Mouse (Mus musculus) neural tube, embryonic 15.5 days (tissue): Measurements from ENCODE around the gene Smchd1. TPM values are rescaled to one million over a fixed set of nuclear protein-coding genes. Genes with fewer than 3 reads are reported as not detected.

Experiments
- ATAC-seq: fragments of 200-750 bp; cut with Nextera tagmentation; 2 replicates; pipeline ENCODE4 v1.8.0; 2017; ENCODE audit warnings: mild to moderate bottlenecking, moderate TSS enrichment, moderate library complexity; ENCODE audit not compliant: low FRiP score
- H3K27ac ChIP-seq: fragments of 300-500 bp; sonication (generic); replicated peaks from 2 replicates; pipeline ENCODE4 v1.5.1; 2015; ENCODE audit warnings: mild to moderate bottlenecking, inconsistent platforms
- H3K27me3 ChIP-seq: fragments of 300-500 bp; sonication (generic); replicated peaks from 2 replicates; pipeline ENCODE4 v1.6.1; 2015; ENCODE audit warnings: inconsistent platforms
- H3K36me3 ChIP-seq: fragments of 300-500 bp; sonication (generic); 2 replicates; pipeline ENCODE4 v1.6.1; 2015; ENCODE audit warnings: inconsistent platforms
- H3K4me1 ChIP-seq: fragments of 300-500 bp; sonication (generic); 2 replicates; pipeline ENCODE4 v1.6.1; 2015; ENCODE audit warnings: inconsistent platforms
- H3K4me2 ChIP-seq: fragments of 300-500 bp; sonication (generic); 2 replicates; pipeline ENCODE4 v1.6.1; 2015; ENCODE audit warnings: inconsistent platforms, mild to moderate bottlenecking, moderate library complexity
- H3K4me3 ChIP-seq: fragments of 300-500 bp; sonication (generic); replicated peaks from 2 replicates; pipeline ENCODE4 v1.5.1; 2015; ENCODE audit warnings: mild to moderate bottlenecking, inconsistent platforms
- H3K9ac ChIP-seq: fragments of 300-500 bp; sonication (generic); replicated peaks from 2 replicates; pipeline ENCODE4 v1.6.1; 2015; ENCODE audit warnings: mild to moderate bottlenecking, inconsistent platforms
- H3K9me3 ChIP-seq: fragments of 300-500 bp; sonication (generic); replicated peaks from 2 replicates; pipeline ENCODE4 v1.6.1; 2016; ENCODE audit warnings: inconsistent platforms
- WGBS: fragments of 180-500 bp; shearing (Covaris S2); methylation state at CpG from one replicate; pipeline ENCODE4 v1.1.7; 2015; ENCODE audit warnings: mixed read lengths; 5-methylcytosine and 5-hydroxymethylcytosine counted together
- polyA plus RNA-seq: library from polyadenylated mRNA; unstranded; fragments of >200 nt; fragmentation: Nextera tagmentation; extraction: Ambion mirVana; gene quantifications from 2 replicates; pipeline ENCODE4 v1.2.1, GENCODE M21; 2015

The Smchd1 gene
- 42.4 and 45.8 TPM in 2 replicates for polyA plus RNA-seq

DNA sequence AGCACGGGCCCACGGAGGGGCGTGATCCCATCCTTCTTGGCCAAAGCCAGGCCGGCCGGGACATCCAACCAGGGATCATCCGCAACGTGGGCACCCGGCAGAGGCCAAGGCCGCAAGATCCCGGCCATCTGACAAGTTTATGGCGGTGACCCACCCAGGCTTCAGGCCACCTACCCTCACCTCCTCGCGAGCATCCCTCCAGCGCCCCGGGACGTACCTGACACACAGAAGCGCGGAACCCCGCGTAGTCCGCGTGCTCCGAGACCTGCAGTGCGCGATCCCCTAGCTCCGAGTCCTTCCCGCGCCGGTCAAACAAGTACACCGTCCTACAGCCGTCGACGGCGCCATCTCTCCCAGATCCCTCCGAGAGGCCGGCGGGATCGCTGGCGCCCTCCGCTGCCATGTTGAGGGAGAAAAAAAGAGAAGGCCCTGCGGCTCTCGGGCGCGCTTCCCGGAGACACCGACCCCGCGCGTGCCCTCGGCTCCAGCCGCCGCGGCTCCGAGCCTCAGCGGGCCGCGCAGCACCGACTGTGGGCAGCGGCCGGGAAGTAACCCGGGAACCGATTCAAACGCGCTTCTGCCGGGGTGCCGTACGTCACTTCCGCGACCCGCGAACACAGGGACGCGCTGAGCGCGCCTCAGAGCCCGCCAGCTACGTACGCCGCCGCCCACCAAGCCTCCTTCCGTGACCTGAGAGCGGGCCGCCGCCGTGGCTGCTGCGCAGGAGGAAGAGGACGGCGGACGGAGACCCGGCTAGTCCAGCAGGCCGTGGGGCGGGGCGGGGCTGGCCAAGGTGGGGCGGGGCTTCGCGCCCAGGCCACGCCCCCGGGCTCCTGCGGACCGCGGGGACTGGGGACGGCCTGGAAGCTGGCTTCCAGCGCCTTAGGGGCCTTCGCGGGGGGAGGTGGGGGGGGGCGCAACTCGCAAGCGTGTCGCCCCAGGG, at the start of gene Smchd1:
TSS of gene Smchd1 (minus strand) at position 582 of the 943 bp plus-strand sequence.
- Histone ChIP-seq H3K9me3 (no peaks in the 10 kb centered on the region), H3K4me3 (peak within 1 kb of the TSS; percentile 86), H3K27ac (peak within 1 kb of the TSS; percentile 99), H3K4me2 (peak within 1 kb of the TSS; percentile 91), H3K36me3 (no peaks in the 10 kb centered on the region), H3K4me1 (peaks cover 27% of the 10 kb centered on the region), H3K27me3 (no peaks in the 10 kb centered on the region), H3K9ac (peak within 1 kb of the TSS; percentile 99)
- under 1% methylated on average over 100 of the region's 109 CpGs for WGBS
- peak; percentile 94 for ATAC-seq

DNA sequence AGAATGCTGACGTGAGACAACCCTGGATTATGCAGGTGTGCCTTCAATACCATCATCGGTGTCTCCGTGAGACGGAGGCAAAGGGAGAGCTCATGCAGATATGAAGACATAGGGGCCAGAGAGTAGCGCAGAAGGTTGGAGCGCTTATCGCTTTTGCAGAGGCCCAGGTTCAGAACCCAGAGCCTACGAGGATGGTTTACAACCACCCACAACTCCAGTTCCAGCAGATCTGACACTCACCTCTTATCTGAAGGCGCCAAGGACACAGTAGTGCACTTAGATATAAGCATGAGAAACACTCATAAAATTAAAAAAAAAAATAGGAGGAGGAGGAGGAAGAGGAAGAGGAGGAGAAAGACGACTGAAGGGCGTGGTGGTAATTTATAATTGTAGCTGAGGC, 35.2 kb upstream of the Smchd1 start:
- Histone ChIP-seq H3K27me3 (no peaks in the 10 kb centered on the region), H3K4me1 (no peaks in the 10 kb centered on the region), H3K27ac (no peak overlapping the region), H3K9me3 (no peaks in the 10 kb centered on the region), H3K4me2 (no peak overlapping the region), H3K36me3 (no peaks in the 10 kb centered on the region), H3K9ac (no peak overlapping the region), H3K4me3 (no peak overlapping the region)
- no peak for ATAC-seq
- WGBS: 97% methylated on average over 11 of the region's 11 CpGs

DNA sequence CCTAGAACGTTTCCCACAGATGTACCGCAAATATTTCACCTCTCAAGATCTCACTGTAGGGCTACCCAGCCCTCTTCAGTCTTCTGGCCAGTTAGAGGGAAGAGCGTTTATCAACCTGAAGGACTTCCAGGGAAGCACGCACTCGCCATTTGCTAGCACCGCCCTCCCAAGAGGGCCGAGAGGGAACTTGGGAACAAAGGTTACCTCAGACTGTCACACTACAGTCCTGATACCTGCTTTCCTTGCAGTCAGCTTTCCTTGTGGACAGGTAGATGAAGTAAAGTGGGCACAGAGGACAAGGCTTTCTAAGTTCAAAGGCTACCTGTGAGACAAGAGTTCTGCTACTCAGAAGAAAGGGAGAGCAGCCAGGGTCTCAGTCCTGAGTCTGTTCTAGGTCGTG, 31.7 kb upstream of the Smchd1 start:
- H3K9ac ChIP-seq: no peak overlapping the region
- H3K36me3 ChIP-seq: no peaks in the 10 kb centered on the region
- no peak overlapping the region for H3K4me3 ChIP-seq
- ATAC-seq: no peak
- H3K27me3 ChIP-seq: no peaks in the 10 kb centered on the region
- no peaks in the 10 kb centered on the region for H3K9me3 ChIP-seq
- H3K4me2 ChIP-seq: no peak overlapping the region
- no peaks in the 10 kb centered on the region for H3K4me1 ChIP-seq
- no peak overlapping the region for H3K27ac ChIP-seq
- 92% methylated on average over 8 of the region's 8 CpGs for WGBS

DNA sequence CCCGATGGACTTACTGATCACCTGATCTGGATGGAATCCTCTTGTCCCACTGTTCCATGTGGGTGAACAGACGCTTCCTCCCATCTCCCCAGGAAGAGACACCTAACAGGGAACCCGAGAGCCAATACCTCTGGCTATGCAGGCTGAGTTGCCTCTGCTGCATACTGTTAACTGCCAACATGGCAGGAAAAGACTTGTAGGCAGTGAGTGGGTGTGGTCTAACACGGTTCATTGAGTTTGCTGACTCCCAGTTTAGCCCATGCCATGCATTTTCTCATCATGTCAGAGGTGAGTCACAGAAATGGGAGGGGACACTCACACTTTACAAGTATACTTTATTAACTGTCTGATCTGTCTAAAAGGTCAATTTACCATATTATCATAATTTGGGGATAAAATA, 20.6 kb upstream of the Smchd1 start:
- no peak overlapping the region for H3K4me2 ChIP-seq
- H3K36me3 ChIP-seq: no peaks in the 10 kb centered on the region
- no peak overlapping the region for H3K9ac ChIP-seq
- H3K27me3 ChIP-seq: no peaks in the 10 kb centered on the region
- no peaks in the 10 kb centered on the region for H3K4me1 ChIP-seq
- 93% methylated on average over 4 of the region's 4 CpGs for WGBS
- no peak for ATAC-seq
- H3K9me3 ChIP-seq: no peaks in the 10 kb centered on the region
- H3K4me3 ChIP-seq: no peak overlapping the region
- H3K27ac ChIP-seq: no peak overlapping the region

DNA sequence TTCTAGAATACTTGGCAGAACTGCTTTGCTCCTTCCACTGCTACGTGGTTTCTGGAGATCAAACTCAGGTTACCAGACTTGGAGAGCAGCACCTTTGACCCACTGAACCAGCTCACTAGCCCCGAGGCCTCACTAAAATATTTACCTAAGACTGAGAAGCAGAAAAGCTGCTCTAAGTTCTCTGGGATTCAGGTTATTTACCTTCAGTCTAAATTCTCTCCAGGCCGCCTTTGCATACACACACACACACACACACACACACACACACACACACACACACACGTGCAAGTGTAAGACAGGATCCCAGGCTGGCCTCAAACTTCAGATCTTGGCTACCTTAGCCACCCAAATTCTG, 16.2 kb upstream of the Smchd1 start:
- Histone ChIP-seq H3K4me3 (no peak overlapping the region), H3K9me3 (no peaks in the 10 kb centered on the region), H3K4me2 (no peak overlapping the region), H3K27ac (no peak overlapping the region), H3K27me3 (no peaks in the 10 kb centered on the region), H3K36me3 (no peaks in the 10 kb centered on the region), H3K9ac (no peak overlapping the region), H3K4me1 (0 out of 2 replicates have a peak, but pooled peaks cover under 1% of the 10 kb centered on the region)
- WGBS: 85% methylated on average over 4 of the region's 4 CpGs
- ATAC-seq: no peak

DNA sequence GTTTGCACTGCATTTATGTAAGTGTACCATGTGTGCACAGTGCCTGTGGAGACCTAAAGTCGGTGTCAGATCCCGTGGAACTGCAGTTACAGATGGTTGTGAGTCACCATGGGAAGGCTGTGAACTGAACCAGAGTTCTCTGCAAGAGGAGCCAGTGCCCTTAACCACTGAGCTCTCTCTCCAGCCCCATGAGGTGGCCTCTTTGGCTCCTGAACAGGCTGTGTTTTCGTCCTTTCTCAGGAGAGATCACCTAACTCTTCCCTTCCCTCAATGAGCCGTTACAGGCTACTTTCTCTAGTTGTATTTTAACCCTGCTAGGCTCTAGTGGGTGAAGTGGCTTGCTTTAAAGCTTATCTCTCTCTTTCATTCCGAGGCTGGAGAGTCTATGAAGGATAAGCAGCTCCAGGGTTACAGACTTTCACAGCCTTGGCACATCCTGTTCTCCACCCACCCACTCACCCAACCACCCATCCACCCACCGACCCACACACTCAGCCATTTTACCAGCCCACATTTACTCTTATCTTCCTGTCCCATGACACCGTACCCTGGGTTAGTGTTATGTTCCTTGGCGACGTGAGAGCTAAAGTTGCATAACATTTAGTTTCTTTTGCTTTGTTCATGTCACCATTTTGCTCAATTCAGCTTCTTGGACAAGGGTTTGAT, 15.7 kb upstream of the Smchd1 start:
- H3K36me3 ChIP-seq: no peaks in the 10 kb centered on the region
- H3K9me3 ChIP-seq: no peaks in the 10 kb centered on the region
- H3K27ac ChIP-seq: no peak overlapping the region
- 0 out of 2 replicates have a peak, but pooled peaks cover 3% of the 10 kb centered on the region for H3K4me1 ChIP-seq
- WGBS: 82% methylated on average over 9 of the region's 9 CpGs
- H3K4me3 ChIP-seq: no peak overlapping the region
- no peak overlapping the region for H3K4me2 ChIP-seq
- H3K27me3 ChIP-seq: no peaks in the 10 kb centered on the region
- H3K9ac ChIP-seq: no peak overlapping the region
- ATAC-seq: no peak

DNA sequence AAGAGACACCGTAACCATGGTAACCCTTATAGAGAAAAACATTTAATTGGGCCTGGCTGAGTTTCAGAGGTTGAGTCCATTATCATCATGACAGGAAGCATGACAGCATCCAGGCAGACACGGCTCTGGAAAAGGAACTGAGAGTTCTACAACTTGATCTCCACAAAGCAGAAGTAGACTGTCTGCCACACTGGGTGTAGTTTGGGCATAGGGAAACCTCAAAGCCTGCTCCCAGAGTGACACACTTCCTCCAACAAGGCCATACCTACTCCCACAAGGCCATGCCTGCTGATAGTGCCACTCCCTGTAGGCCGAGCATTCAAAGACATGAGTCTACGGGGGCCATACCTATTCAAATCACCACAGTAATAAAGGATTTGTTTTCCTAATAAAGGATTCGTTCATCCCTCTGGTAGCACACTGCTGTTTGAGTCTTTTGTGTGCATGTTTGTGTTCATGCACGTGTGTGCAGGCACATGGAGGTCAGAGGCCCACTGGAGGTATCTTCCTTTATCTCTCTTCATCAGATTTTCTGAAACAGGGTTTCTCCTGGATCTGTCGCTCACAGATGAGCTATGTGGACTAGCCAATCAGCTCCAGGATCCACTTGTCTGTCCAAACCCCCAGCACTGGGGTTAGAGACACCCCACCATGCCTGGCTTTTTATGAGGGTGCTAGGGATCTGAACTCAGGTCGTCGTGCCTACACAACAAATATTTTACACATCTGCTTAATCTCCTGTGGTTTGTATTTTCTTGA, 14.7 kb upstream of the Smchd1 start:
- H3K9ac ChIP-seq: no peak overlapping the region
- H3K27ac ChIP-seq: no peak overlapping the region
- H3K36me3 ChIP-seq: no peaks in the 10 kb centered on the region
- H3K27me3 ChIP-seq: no peaks in the 10 kb centered on the region
- no peak overlapping the region for H3K4me2 ChIP-seq
- H3K4me1 ChIP-seq: 0 out of 2 replicates have a peak, but pooled peaks cover 3% of the 10 kb centered on the region
- no peaks in the 10 kb centered on the region for H3K9me3 ChIP-seq
- no peak overlapping the region for H3K4me3 ChIP-seq
- ATAC-seq: no peak
- 86% methylated on average over 9 of the region's 9 CpGs for WGBS

DNA sequence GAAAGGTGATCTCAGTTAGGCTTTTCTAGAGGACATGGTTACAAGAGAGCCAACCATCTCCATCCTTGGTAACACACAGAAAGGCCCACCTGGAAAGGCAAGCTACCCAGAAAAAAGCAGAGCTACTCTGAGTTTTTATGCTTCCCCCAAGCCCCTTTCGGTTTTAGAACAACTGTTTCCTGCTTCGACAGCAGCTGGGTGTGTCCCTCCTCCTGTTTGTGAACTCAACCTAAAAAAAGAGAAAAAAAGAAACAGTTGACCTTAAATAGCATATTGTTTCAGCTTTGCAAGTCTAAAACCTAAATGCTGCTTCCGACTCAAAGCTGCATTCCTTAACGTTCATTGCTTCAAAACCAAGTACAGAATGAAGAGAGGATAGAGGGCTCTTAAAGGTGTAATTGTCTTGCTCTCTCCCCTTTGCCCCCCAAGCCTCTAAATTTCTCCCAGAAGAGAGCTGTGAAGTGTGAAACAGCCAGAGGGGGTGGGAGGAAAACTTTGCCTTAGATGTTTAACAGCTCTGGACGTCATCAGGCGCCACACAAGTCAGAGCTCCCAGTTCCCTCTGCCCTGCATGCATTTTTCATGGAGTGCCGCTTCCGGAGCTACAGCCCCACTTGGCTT, 11.2 kb upstream of the Smchd1 start:
- no peak overlapping the region for H3K4me3 ChIP-seq
- H3K27ac ChIP-seq: 0 out of 2 replicates have a peak overlapping the region, but pooled peaks have one; percentile 6
- 0 out of 2 replicates have a peak, but pooled peaks cover 3% of the 10 kb centered on the region for H3K4me1 ChIP-seq
- H3K4me2 ChIP-seq: peak overlapping the region; percentile 26
- no peak for ATAC-seq
- no peak overlapping the region for H3K9ac ChIP-seq
- H3K9me3 ChIP-seq: no peaks in the 10 kb centered on the region
- H3K27me3 ChIP-seq: no peaks in the 10 kb centered on the region
- WGBS: 22% methylated on average over 8 of the region's 8 CpGs
- no peaks in the 10 kb centered on the region for H3K36me3 ChIP-seq

DNA sequence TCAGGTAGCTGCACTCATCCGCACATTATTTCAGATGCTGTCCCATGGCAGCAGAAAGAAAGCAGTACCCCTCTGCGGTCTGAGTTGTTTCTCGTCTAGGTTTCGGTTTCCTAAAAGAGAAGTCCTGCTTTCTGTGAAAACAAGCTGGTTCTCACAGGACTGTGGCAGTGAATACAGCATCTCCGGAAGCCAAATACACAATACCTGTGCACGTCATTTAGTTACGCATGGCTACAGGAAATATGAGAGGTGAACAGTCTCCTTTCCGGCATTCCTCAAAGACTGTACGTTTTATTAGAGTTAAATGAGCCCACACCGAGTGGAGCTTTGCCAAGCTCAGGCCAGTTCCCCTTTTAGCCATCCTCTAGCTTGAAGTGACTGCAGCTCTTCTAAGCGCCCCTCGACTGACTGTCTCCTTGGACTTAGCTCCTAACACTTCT, 10.7 kb upstream of the Smchd1 start:
- Histone ChIP-seq H3K36me3 (no peaks in the 10 kb centered on the region), H3K9ac (no peak overlapping the region), H3K4me2 (peak overlapping the region; percentile 26), H3K4me1 (0 out of 2 replicates have a peak, but pooled peaks cover 3% of the 10 kb centered on the region), H3K9me3 (no peaks in the 10 kb centered on the region), H3K27ac (0 out of 2 replicates have a peak overlapping the region, but pooled peaks have one; percentile 6), H3K4me3 (no peak overlapping the region), H3K27me3 (no peaks in the 10 kb centered on the region)
- ATAC-seq: no peak
- WGBS: 54% methylated on average over 12 of the region's 12 CpGs

DNA sequence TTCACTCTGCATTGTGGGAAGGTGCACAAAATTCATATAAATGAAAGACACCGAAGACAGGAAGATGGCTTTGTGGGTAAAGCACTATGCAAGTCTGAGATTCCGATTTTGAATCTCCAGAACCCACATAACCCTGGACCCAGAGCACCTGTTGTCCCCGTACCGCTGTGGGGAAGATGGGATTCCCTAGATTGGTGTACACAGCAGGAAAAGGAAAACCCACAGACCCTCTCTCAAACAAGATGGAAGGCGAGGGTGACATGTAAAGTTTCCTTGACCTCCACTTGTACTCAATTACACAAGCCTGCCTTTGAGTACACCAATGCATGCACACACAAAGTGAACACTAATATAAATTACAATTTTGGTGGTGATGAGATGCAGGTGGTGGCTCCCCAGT, 9.6 kb upstream of the Smchd1 start:
- WGBS: 91% methylated on average over 5 of the region's 5 CpGs
- Histone ChIP-seq H3K27ac (no peak overlapping the region), H3K36me3 (no peaks in the 10 kb centered on the region), H3K4me3 (no peak overlapping the region), H3K9ac (no peak overlapping the region), H3K9me3 (no peaks in the 10 kb centered on the region), H3K4me1 (0 out of 2 replicates have a peak, but pooled peaks cover 3% of the 10 kb centered on the region), H3K4me2 (no peak overlapping the region), H3K27me3 (no peaks in the 10 kb centered on the region)
- no peak for ATAC-seq
